Mouse (Mus musculus): ENCODE results near the gene Rptor.
A peak's percentile ranks its signal among the peaks of the same experiment; 100 is the strongest.

Gene Rptor

DNA sequence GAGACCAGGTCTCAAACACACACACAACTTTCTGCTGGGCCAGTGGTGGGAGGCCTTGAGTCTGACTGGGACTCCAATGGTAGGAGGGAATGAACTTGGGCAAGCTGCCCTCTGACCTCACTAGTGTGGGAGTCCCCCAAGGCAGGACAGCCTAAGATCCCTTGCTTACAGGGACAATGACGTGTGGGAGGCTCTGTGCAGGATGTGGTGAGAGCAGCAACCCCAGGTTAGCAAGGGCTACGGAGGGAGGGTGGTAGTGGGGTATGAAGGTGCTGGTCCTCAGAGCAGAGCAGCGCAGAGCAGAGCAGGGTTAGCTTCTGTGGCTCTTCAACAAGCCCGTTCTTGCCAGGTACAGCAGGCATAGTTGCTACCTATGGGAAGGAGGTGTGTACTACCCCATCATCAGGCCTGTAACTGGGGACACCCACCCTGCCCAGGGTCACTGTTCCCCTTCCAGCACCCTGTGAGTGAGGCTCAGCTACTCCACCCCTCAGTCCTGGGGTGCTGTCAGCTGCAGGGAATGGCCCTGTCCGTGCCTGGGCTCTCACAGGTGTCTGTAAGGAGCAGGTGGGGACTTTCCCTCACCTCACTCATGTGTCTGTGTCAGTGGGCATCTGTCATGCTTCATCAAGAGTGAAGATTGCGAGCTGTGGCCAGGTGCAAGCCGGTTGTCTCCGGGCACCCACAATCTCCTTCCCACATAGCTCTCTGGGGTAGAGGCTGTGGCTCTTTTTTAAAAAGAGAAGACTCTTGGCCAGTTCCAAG, 331.3 kb downstream of the Rptor start:
- DNase-seq (ENCODE audit: extremely low spot score) = no peak

DNA sequence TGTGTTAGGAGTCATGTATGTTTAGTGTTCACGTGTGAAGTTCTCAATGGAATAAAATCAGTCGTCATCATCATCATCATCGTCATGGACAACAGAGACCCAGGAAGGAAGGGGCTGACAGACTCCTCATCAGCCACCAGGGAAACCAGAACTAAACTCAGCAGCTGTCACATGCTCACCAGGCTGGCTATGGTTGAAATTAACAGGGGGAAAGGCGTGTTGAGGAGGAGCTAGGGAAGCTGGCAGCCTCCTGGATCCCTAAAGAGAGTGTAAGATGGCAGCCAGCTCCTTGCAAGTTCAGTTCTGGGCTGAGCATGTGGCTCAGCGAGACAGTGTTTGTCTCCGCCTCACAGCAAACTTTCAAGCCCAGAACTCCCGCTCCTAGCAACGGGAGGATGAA, 332.1 kb downstream of the Rptor start:
- no peak for DNase-seq (ENCODE audit: extremely low spot score)

DNA sequence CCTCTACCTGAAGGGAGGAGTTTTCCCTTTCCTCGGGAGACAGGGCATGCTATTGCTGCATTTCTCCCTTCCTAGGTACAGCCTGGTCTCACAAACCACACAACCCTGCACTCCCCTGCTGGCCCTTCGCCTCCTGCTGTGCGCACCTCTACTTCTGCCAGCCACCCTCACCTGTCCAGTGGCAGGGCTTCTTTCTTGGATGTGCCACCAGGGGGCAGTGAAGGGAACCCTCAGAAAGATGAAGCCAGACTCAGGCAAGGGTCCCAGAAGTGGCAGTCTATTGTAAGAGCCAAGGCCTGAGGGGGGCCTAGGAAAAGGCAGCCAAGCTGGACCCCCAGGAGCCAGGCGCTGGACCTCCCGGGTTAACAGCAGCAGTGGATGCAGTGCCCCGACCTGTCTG, 332.8 kb downstream of the Rptor start:
- peak; percentile 66 for DNase-seq (ENCODE audit: extremely low spot score)

DNA sequence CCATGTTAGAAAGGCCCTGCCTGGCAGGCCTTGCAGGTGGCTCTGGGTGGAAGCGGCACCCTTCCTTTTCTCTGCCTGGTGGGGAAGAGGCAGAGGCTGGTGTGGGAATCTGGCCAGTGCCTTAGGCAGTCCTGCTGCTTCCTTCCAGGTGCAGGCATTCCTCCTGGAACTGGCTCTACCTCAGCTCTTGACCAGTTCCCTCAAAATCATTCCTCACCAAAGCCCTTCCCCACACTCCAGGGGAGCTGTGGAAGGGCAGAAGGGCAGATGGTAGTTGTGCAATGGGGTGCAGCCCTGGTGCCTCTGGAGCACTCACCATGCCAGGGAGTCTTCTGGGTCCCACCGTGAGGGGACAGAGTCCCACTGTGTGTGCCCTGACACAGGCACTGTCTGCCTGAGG, 333.8 kb downstream of the Rptor start:
- no peak for DNase-seq (ENCODE audit: extremely low spot score)

DNA sequence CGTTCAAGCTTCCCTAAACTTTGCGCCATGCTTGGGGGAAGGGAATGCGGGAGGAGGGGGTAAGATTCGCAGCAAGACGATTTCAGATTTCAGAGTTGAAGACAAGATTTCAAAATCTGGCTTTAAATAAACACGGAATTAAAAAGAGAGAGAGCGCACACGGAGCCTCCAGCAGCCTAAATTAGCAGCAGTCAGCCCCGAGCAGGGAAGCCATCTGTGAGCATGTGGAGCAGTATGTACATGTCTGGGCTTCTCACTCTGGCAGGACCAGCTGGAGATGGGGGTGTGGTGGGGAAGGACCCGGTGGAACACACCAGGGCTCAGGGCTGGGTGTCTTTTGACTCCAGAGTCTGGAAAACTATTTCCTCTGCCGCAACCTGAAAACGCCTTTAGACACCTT, 334.5 kb downstream of the Rptor start:
- no peak for DNase-seq (ENCODE audit: extremely low spot score)

DNA sequence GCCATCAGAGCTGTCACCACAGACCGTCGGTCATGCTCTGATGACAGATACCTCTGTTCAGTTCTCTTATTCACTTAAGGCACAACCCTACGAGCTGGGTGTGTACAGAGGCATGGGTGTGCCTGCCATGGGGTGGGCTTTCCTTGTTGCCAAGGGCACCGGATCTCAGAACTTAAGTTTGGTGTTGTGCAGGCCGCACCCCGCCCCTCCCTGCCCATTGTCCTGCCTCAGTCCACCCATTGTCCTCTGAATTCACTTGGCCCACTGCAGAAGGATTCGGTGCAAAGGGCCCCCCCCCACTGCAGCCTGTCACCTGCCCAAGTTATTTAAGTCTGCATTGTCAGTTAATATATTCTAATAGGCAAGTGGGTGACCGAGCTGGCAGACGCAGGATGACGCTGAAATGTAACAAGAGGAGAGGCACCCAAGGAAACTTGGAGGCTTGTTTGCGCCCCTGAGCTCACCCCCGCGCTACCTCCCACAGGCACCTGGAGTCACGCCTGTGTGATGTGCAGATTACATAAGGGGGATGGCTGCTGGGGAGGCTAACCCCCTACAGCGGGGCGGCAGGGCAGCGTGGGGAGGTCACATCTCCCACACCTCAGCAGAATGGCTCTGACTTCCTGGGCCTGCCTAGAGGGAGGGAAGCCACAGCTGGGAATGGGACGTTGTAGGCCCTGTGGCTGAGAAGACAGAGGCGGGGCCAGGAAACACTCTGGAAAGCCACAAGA, 335.2 kb downstream of the Rptor start:
- DNase-seq (ENCODE audit: extremely low spot score) = no peak

DNA sequence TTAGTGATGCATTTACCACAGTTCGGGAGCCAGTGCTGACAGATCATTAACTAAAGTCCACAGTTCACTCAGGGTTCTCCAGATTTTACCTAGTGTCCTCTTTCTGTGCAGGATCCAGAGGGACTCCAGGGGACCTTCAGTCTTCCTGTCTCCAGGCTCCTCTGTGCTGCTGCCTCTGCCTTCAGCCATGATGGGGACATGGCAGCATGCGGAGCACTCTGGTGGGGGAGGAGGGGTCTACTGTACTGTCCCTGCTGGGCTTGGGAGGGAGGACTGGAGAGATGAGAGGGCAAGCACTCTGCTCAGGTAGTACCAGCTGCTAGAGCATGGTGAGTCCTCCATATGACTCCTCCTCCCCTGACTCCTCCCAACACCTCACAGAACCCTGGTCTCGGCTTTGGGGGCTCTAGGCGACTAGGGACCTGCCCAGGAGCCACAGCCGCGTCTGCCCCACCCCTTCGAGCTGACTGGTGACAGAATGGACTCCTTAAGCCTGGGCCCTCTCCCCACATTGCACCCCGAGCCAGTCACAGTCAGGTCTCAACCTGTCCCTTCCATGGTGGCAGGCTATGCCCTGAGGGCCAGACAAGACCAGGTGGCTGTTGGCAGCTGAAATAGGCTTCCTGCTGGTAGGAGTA, 336.5 kb downstream of the Rptor start:
- DNase-seq (ENCODE audit: extremely low spot score) = no peak

DNA sequence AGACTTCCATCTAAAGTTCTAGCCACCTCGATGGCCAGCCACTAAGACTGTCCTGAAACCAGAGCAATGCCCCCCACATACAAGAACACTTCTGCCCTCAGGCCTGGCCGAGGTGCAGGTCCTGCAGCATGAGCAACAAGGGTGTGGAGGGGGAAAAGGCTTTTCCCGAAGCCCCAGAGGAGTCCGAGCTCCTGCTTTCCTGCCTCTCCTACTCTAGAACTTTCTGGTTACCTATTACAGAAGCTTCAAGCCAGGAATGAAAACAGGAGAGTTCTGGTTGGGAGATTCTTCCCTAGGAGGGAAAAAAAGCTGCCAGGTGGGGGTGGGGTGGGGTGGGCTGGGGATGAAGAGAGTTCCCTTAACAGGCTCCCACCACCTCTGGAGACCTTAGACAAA, 337.0 kb downstream of the Rptor start:
- DNase-seq (ENCODE audit: extremely low spot score) = no peak

DNA sequence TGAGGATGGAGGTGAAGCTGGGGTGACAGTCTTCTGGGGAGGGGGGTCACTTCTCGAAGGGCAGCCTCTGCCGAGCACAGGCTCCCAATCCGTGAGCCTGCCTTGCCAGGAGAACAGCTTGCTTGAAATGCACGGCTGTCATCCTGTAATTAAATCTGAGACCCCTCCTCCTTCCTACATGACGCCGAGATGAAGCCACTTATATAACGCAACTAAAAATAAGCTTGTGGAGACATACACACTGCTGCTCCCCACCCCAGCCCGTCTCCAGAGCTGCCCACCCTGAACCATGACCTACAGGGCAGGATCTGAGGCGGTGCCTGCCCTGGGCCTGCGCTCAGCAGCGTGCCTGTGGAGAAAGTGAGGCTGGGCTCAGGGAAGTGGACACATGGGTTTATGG, 337.4 kb downstream of the Rptor start:
- DNase-seq (ENCODE audit: extremely low spot score) = no peak

DNA sequence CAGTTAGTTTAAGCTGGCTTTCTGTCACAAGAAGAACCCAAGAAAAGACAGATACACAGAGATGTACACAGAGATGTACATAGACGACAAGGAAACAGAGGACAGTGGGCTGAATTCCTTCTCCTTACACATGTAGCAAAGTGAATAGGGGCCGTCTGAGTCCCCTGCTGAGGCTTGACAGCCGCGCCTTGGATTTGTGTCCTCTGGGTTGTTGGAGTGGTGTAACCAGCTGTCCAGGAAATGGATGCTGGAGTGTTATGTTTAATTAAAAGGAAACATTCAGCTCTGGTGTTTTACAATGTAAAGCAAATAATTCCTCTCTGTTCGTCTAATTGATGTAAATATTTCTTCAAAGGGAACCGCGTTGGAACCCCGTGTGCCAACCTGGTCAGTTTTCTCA, 339.1 kb downstream of the Rptor start:
- DNase-seq (ENCODE audit: extremely low spot score) = no peak

DNA sequence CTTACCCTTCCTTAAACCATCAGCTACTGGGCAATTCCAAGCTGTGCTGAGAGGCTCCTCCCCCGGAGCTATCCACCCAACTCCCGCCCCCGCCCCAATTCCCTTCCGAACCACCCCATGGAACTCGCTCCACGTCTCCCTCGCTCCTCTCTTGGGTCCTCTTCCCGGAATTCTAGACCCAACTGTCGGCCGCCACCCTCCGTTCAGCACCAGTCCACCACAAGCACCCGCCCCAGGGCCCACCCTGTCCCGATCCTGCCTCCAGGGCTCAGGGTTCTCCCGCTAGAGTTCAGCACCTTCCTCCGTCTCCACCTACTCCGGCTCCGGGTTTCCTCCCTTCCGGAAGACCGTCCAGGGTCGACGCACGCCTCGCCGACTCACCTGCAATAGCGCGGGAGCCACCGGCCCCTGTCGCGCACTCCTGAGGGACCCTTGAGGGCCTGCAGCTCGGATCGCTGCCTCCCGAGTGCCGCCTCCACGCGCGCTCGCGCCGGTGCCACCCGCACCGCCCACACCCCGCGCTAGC, 339.6 kb downstream of the Rptor start:
- DNase-seq (ENCODE audit: extremely low spot score) = no peak

DNA sequence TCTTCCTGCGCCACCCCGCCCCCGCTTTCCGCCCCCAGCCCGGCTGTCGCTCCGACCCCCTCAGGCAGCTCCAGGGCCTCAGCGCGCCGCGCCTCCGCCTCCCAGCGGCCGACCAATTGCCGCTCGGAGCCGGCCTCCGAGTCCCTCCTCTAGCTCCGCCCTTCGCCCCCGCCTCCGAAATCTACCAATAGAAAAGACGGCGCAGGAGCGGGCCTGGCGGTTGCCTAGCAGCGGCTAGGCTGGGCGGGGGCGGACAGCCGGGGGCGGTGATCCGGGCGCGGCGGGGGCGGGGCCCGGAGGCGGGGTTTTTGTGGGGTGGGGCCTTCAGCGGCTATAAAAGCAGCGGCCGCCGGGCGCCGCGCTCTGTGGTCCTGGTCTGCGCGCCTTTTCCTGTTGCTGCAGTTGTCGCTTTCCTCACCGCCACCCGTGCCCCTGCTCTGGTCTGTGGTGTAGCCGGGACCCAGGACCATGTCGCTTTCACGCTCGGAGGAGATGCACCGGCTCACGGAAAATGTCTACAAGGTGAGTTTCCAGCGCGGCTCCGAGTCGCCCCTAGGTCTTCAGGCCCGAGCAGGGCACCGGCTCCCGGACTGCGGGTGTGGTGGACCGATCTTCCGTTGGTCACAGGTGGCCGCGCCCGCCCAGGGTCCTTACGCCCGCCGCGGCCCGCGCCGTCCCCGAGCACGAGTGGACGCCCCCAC, 340.2 kb downstream of the Rptor start, which contains the start of gene Baiap2:
Gene Baiap2 (plus strand): TSS at position 37 of the 701 bp plus-strand sequence.
- DNase-seq (ENCODE audit: extremely low spot score) = peak; percentile 99

DNA sequence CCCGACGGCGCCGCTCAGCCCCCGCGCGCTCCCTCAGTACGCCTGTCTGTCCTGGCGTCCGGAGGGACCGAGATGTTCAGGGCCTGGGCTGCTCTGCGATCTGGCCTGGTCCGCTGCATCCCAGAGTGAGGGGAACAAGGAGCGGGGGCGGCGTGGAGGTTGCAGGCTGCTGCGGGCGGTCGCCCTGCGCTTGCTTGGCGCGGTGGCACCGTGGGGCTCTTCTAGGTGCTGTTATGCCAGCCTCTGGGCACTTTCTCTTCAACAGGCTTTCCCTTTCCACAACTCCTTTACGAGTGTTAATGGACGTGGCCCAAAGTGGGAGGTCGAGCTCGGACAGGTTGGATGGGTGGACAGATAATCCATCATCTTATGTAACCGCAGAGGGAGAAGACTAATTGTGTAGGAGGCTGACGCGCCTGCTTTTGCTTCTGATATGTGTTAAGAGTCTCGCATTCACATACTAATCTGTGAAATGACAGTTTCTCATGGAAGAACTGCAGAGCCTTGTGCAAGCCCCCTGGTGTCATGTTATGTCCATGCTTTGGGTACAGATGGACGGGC, 340.8 kb downstream of the Rptor start:
- no peak for DNase-seq (ENCODE audit: extremely low spot score)

DNA sequence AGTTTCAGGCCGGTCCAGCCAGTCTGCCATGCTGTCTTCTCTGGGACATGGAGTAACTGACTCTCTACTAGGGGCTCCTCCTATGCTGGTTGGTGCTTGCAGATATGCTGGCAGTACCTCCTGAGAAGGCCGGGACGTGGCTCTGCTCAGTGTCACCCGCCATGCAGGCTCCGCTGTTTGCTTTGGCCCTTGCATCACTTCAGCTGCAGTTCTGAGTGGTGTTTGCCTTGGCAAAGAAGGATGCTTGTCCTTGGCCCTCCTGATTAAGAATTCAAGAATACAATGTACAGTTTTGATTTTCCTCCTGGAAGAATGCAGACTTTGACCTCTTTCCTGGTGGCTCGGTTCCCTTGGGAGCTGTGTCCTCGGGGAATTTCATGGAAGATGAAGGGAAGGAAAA, 342.6 kb downstream of the Rptor start:
- DNase-seq (ENCODE audit: extremely low spot score) = no peak

DNA sequence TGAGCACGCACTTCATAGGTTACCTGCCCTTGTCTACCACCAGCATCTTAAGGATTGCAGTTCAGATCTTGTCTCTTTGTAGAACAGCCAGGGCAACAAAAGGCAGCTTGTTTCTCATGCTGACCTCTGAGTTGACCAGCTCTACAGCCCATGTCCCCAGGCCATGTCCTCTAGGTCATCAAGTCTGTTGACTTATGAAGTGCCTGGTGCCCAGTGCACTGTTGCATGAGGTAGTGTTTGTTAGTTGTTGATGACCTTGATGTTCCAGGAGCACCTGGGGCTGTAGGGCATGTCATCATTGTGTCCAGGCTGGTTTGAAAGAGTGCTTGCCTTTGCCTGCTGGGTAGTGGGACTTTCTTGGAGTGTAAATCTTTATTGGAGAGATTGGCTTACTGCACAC, 344.7 kb downstream of the Rptor start:
- no peak for DNase-seq (ENCODE audit: extremely low spot score)

DNA sequence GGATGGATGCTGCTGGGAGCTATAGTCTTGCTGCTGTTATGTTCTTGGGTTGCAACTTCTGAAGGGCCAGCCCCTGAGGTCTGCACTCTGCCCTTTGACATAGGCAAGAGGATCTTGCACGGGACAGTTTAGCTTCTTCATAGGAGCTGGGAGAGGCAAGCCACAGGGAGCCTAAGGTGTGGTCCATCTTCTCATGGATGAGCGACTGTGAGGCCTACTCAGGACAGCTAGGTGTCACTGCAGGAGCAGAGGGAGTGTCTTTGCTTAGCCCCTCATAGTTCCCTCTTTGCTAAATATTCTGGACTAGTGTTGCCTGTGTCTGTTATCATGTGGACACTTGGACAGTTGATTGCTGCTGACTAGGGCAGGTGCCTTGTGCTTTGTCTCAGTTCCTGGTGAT, 345.2 kb downstream of the Rptor start:
- DNase-seq (ENCODE audit: extremely low spot score) = no peak

DNA sequence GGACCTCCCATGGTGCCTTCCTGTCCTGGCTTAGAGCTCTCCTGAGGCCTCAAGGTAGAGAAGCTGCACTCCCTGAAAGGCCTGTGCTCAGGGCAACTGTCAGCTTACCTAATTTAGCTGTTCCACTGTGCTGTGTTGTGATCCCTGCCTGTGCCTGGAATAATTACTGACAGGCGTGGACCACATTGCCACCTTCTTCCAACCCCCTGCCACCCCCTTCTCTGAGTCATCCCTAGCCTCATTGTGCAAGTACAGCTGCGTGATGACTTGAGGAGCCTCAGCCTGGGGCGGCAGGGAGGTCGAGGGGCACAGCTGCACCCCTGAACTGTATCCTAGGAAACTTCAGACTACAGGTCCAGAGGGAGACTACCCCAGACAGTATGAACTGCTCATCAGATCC, 345.6 kb downstream of the Rptor start:
- DNase-seq (ENCODE audit: extremely low spot score) = no peak

DNA sequence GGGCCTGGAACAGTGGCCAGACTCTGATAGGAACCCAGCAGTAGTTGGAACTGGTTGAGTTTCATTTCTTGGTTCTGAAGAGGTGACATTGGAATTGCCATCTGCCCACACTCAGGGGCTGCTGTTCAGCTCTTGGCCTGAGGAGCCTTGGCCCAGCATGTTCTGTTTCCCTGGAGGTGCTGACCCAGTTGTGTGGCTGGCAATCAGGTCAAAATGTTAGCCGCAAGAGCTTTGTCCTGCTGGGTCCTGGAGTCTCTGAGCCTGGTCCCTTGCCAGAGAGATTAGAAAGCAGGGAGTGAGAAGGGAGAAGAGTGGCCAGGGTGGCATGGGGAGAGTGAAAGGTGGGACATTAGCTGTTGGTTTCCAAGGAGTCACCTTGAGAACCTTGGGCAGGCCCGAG, 346.1 kb downstream of the Rptor start:
- no peak for DNase-seq (ENCODE audit: extremely low spot score)

Data from embryo, embryonic 9.5 days (tissue).